Mouse (Mus musculus) embryonic stem cell, embryonic (primary cell): ENCODE measurements around the gene Olfr328.
"Not testable (repeated sequence)": the region's sequence is repeated elsewhere in the genome, so short reads cannot be mapped to it uniquely, and the experiment has no call there.

ENCODE experiments used
- CTCF ChIA-PET, 4 experiments: fragments of 300-600 bp in 2 of 4; fragments of 350-600 bp in 2 of 4; sonication (Branson Sonifier 250); formaldehyde crosslinking; loops; one replicate each; lab custom pipeline; 2022; ENCODE audit warnings: inconsistent platforms in 2 of 4; lab: Charles Lee
- POLR2A ChIA-PET, 4 experiments: fragments of 300-600 bp in 2 of 4; fragments of 350-600 bp in 2 of 4; sonication (Branson Sonifier 250); formaldehyde crosslinking; loops; one replicate each; lab custom pipeline; 2022; ENCODE audit warnings: antibody characterized with exemption in 4 of 4, inconsistent platforms in 1 of 4; lab: Charles Lee

Olfr328 gene

GRCm38 (mm10) chr11:58555536-58555935 is at the start of gene Olfr328:
Olfr328 (minus strand) TSS chr11:58555636.
- ChIA-PET POLR2A (no interaction called here), CTCF (no interaction called here)

GRCm38 (mm10) chr11:58605228-58605627 is 49.8 kb upstream of the Olfr328 start:
- CTCF ChIA-PET: no interaction called here
- POLR2A ChIA-PET: no interaction called here

GRCm38 (mm10) chr11:58604688-58605087 is 49.3 kb upstream of the Olfr328 start:
- POLR2A ChIA-PET: no interaction called here
- CTCF ChIA-PET: no interaction called here

GRCm38 (mm10) chr11:58602800-58603560 is 47.5 kb upstream of the Olfr328 start:
- ChIA-PET CTCF (interaction anchor here in 1 of 4 experiments (1.0 kb wide), 1 partner anchor 250 kb away, joined by 3 read pairs; no protein-coding TSS in a partner anchor), POLR2A (no interaction called here)

DNA sequence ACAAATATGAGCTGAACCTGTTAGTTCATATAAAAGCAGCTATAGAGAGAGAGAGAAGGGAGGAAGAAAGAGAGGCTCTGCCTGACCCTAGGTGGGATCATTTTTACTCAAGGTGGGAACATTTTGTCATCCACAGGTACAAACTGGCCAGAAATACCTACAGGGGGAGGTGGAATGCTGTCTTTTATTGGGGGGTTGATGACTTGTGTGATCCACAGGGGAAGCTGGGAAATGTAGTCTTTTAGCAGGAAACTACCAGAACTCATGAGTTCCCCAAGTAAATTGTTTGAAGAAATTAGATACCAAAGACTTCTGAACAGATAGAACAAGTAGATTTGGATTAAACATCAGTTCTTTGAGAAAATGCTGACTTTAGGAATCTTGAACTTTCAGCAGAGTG is 46.6 kb upstream of the Olfr328 start:
- POLR2A ChIA-PET: interaction anchor here in 1 of 4 experiments (0.5 to 0.6 kb wide), 2 partner anchors 256 to 961 kb away, joined by 3 to 4 read pairs; no protein-coding TSS in a partner anchor
- CTCF ChIA-PET: interaction anchor here in 1 of 4 experiments (1.0 kb wide), 1 partner anchor 249 kb away, joined by 3 read pairs; no protein-coding TSS in a partner anchor

DNA sequence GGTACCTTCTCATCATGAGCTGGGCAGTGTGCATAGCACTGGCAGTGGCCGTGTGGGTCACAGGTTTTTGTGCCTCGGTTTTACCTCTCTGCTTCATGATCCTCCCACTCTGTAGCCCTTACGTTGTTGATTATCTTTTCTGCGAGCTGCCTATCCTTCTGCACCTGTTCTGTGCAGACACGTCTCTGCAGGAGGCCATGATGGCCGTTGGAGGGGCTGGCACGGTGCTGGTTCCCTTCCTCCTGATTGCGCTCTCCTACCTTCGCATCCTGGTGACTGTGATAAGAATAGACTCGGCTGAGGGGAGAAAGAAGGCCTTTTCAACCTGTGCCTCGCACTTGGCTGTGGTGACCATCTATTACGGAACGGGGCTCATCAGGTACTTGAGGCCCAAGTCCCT is 42.4 kb upstream of the Olfr328 start:
- ChIA-PET POLR2A (no interaction called here), CTCF (interaction anchor here in 2 of 4 experiments (0.7 to 1.7 kb wide), 2 partner anchors 10 to 602 kb away, joined by 3 to 5 read pairs; no protein-coding TSS in a partner anchor)

GRCm38 (mm10) chr11:58594814-58595213 is 39.4 kb upstream of the Olfr328 start, which contains the start of gene Olfr324:
Olfr324 (plus strand) TSS chr11:58595114.
- POLR2A ChIA-PET: no interaction called here
- CTCF ChIA-PET: interaction anchor here in 1 of 4 experiments (0.6 kb wide), 1 partner anchor 157 kb away, joined by 3 read pairs; no protein-coding TSS in a partner anchor

DNA sequence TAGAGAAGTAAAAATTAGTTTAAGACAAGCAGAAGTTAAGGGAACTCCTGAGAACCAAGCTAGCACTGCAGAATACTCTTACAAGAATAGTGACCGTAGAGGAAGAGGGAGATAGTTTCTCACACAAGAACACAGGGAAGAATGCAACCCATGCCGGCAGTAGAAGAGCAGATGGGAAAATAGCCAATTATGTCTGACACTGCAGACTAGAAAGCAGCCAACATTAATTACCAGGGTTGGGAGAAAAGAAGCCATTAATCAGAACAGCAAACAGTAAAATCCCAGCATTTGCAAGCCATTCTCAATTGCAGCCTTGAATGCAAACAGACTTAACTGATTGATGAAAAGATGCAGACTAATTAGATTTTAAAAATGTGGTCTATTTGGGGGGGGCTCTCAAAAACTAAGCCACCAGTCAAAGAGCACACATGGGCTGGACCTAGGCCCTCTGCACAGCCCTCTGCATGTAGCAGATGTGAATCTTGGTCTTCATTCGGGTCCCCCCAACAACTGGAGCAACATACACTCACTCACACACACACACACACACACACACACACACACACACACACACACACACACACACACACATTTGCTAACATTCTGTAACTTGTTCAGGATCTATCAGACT is 33.3 kb upstream of the Olfr328 start:
- POLR2A ChIA-PET: interaction anchor here in 1 of 4 experiments (1.0 kb wide), 1 partner anchor 372 kb away, joined by 3 read pairs; no protein-coding TSS in a partner anchor
- CTCF ChIA-PET: interaction anchor here in 3 of 4 experiments (0.5 to 1.9 kb wide), 10 partner anchors 8 to 410 kb away, joined by 3 to 8 read pairs (median 3); no protein-coding TSS in a partner anchor

DNA sequence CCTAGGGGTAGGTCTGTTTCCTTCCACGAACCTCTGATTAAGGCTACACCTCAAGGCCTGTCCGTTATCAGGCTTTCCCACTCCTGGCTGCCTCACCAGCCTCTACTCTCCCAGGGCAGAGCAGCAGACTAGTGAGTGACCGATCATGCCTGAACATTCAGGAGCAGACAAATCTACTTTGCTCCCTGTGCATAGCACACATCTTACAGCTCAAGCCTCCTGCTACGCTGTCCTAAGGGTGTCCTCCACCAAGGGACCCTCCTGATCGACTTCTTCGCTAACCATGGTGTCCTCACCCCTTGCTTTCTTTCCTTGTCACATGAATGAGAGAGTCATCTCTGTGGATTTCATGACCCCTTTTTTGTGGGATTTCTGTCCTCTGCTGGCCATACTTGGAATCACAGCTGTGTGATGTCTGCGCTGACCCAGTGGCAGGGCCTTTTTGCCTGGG is 32.5 kb upstream of the Olfr328 start:
- CTCF ChIA-PET: interaction anchor here in 3 of 4 experiments (0.5 to 1.9 kb wide), 11 partner anchors 9 to 409 kb away, joined by 3 to 8 read pairs (median 3); no protein-coding TSS in a partner anchor
- POLR2A ChIA-PET: interaction anchor here in 1 of 4 experiments (1.0 kb wide), 1 partner anchor 372 kb away, joined by 3 read pairs; no protein-coding TSS in a partner anchor

- POLR2A ChIA-PET: no interaction called here
- CTCF ChIA-PET: interaction anchor here in 1 of 4 experiments (0.5 kb wide), 1 partner anchor 11 kb away, joined by 3 read pairs; no protein-coding TSS in a partner anchor
Measured at GRCm38 (mm10) chr11:58578636-58579035, 23.2 kb upstream of the Olfr328 start.

DNA sequence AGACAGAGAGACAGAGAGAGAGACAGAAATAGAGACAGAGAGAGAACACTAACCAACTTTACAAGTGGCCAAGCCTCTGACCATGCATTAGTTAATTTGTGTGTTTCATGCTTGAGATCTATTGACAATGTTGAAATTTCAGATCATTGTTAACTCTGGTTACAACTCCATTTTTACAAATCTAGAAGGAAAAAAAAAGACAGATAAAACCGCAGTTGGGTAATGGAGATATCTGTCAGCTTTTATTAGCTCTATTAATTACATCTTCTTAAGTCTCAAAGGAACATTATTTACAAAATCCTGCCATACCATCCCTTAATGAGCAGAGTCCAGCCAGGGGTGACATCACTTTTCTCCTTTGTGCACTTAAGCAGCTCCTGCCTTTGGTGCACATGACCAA is 22.0 kb upstream of the Olfr328 start, which contains the start of gene Olfr325:
TSS of gene Olfr325 (plus strand) at position 301 of the 400 bp plus-strand sequence.
- ChIA-PET POLR2A (no interaction called here), CTCF (no interaction called here)

GRCm38 (mm10) chr11:58570405-58570804 is 15.0 kb upstream of the Olfr328 start, which contains the start of gene Olfr224:
Olfr224 (minus strand) TSS chr11:58570553.
- CTCF ChIA-PET: no interaction called here
- POLR2A ChIA-PET: interaction anchor here in 1 of 4 experiments (0.7 kb wide), 1 partner anchor 41 kb away, joined by 4 read pairs; no protein-coding TSS in a partner anchor

- POLR2A ChIA-PET: no interaction called here
- CTCF ChIA-PET: no interaction called here
Measured at GRCm38 (mm10) chr11:58546322-58546721, 9.1 kb downstream of the Olfr328 start, which contains the start of gene Olfr329-ps. Olfr329-ps (minus strand) TSS chr11:58546422.

GRCm38 (mm10) chr11:58534736-58535135 is 20.7 kb downstream of the Olfr328 start, which contains the start of gene Olfr330:
Olfr330 (minus strand) TSS chr11:58534836.
- CTCF ChIA-PET: not testable (repeated sequence)
- POLR2A ChIA-PET: interaction anchor here in 1 of 4 experiments (0.7 kb wide), 1 partner anchor 1249 kb away, joined by 5 read pairs; no protein-coding TSS in a partner anchor

DNA sequence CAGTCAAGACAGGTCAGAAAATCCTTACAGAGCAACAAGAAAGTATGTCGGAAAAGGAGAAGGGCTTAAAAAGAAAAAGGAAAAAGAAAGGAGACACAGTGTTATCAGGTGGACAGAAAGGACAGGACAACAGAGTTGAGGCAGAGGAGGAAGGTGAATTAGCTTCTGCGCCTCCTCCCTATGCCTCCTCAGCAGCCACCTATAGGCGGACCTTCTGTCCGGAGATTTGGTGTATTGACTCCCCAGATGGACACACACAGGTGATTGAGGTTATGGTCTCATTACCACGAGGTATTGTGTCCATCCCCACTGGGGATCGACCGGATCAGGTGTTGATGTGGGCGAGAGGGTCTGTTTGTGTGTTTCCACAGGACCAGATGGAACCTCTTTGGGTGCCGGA is 35.7 kb downstream of the Olfr328 start:
- POLR2A ChIA-PET: not testable (repeated sequence)

DNA sequence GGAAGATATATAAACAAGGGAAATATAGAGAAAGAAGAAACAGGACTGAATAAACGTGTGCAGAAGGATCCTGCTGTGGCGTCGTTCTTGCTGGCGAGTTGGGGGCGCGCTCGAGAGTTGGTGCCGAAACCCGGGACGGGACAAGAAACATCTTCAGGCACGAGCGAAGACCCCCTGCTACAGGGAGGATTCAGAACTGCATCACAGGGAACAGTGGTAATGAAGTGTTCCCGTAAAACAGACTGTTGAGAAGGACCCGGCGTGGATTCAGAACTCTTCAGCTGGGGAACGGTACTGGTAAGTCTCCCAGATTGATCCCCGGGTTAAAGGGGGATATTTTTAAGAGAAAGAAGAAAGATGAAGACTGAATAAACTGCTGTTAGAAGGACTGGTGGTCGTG is 36.5 kb downstream of the Olfr328 start:
- CTCF ChIA-PET, POLR2A ChIA-PET: not testable (repeated sequence)

More for the DNA sequence above, 35.7 kb downstream of the Olfr328 start:
- CTCF ChIA-PET: not testable (repeated sequence)

- CTCF ChIA-PET: not testable (repeated sequence)
- POLR2A ChIA-PET: interaction anchor here in 1 of 4 experiments (0.6 kb wide), 1 partner anchor 339 kb away, joined by 3 read pairs; no protein-coding TSS in a partner anchor
Measured at GRCm38 (mm10) chr11:58509058-58509457, 46.4 kb downstream of the Olfr328 start.

DNA sequence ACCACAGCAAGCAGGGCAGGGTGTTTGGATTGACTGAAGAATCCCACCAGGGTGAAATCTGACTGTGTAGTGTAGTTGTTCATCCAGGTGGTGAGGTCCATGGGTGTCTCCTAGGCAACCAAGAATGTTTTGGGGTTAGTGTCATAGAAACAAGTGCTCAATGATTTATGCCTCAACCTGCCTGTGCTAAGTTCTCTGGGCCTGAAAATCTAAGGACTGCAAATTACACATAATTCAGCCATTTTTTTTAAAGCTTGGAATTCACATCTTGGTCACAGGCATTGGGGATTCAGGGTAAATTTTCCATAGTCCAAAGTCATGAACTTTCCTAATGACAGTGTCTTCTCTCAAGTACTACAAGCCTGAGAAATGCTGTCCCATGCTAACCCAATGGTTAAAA is 53.0 kb downstream of the Olfr328 start, which contains the start of gene Olfr331:
TSS of gene Olfr331 (minus strand) at position 101 of the 400 bp plus-strand sequence.
- POLR2A ChIA-PET, CTCF ChIA-PET: not testable (repeated sequence)
